ENCODE assay signal across 23 mouse cellular contexts in the genomic region with DNA sequence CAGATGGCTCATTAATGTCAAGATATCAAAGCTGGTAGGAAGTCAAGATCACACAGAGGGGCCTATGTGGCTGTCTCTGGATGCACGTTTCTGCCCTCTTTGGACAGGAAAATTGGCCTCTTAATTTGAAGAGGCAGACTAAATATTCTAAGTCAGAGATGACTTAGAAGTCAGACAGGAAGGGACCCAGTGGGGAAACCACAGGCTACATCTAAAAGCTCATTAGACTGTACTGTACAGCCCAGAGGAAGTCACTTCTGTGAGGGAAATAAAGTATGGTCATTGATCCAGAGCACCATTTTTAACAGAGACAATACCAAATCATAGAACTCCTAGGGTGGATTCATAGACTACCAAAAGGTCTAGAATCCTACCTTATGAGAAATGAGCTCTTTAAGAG.
A peak's percentile ranks its signal among the peaks of the same experiment; 100 is the strongest.
DNase-seq lines count a peak whose midpoint lies in the region; ATAC-seq lines count a peak whose summit lies in the region.
"Had no signal": no experiment of that assay in that cellular context is flagged by ENCODE, and none has a peak within 500 bp of the region (broad histone marks: within the 10 kb centered on the region; RNA-seq: fewer than 3 reads in every experiment).

No protein-coding gene starts in this region.

- ATAC-seq in CD4-positive, CD25-positive, alpha-beta regulatory T cell, adult 4 months, result peak; percentile 66
- ATAC-seq in activated CD4-positive, CD25-positive, alpha-beta regulatory T cell, adult 4 months, result peak; percentile 52
- ATAC-seq in inflammation-experienced regulatory T-cells, adult 6 months, result peak; percentile 54
- ATAC-seq in forebrain, embryonic 14.5 days, result no peak
- ATAC-seq: Patski had no signal

- no peaks in the 10 kb centered on the region for H3K27me3 ChIP-seq in forebrain, embryonic 14.5 days (replicated peaks; ENCODE audit: control insufficient read depth, insufficient read depth, low read length)
- H3K27me3 ChIP-seq: CH12.LX, Patski had no signal

- no peak overlapping the region for H3K4me2 ChIP-seq in forebrain, embryonic 14.5 days (ENCODE audit: low read length)

- no peak overlapping the region for H3K9ac ChIP-seq in forebrain, embryonic 14.5 days (ENCODE audit: low read length)

- H3K27ac ChIP-seq in forebrain, embryonic 14.5 days (ENCODE audit: low read depth, low read length), result no peak overlapping the region

- H3K4me1 ChIP-seq in forebrain, embryonic 14.5 days (ENCODE audit: control insufficient read depth, insufficient read depth, low read length), result no peaks in the 10 kb centered on the region; the same call in 1 of the 2 replicates

- no peak overlapping the region for H3K4me3 ChIP-seq in forebrain, embryonic 14.5 days (ENCODE audit: low read depth, low read length)

- 86% methylated on average over 1 of the region's 1 CpGs for WGBS in forebrain, embryonic 14.5 days

- peak; percentile 53 for DNase-seq in 416B (ENCODE audit: low read depth)
- DNase-seq in layer of hippocampus, adult 11-12 months (ENCODE audit: low spot score), result no peak
- DNase-seq in adrenal gland, postnatal 14 days, result no peak
- DNase-seq in forebrain, embryonic 14.5 days (ENCODE audit: low spot score), result no peak
- no peak for DNase-seq in gastrocnemius, postnatal 25 days
- DNase-seq: adrenal gland, adult 2 months; adrenal gland, adult 8-10 months; adrenal gland, postnatal 10 days; adrenal gland, postnatal 25 days; adrenal gland, postnatal 36 days; B cell, adult 2 months; cerebellum, adult 11 months; cerebellum, adult 11-12 months; cerebellum, adult 18-20 months; cerebellum, adult 2 months; cerebellum, adult 8-10 months; cerebellum, adult 9-10 months had no signal

- H3K36me3 ChIP-seq in forebrain, embryonic 14.5 days (ENCODE audit: control insufficient read depth, insufficient read depth, low read length), result peaks cover 16% of the 10 kb centered on the region
- H3K36me3 ChIP-seq: G1E had no signal

- H3K9me3 ChIP-seq in forebrain, embryonic 14.5 days (replicated peaks; ENCODE audit: control insufficient read depth, low read length), result no peaks in the 10 kb centered on the region
